Mouse (Mus musculus) kidney, embryonic 14.5 days (tissue): Measurements from ENCODE around the gene Gm28635. TPM values are rescaled to one million over a fixed set of nuclear protein-coding genes. Genes with fewer than 3 reads are reported as not detected.
A peak's percentile ranks its signal among the peaks of the same experiment; 100 is the strongest.

Experiments
- ATAC-seq: fragments of 200-750 bp; cut with Nextera tagmentation; 2 replicates; pipeline ENCODE4 v1.8.0; 2017; ENCODE audit warnings: moderate number of reproducible peaks, mild to moderate bottlenecking, moderate TSS enrichment, moderate library complexity; ENCODE audit not compliant: low FRiP score, low TSS enrichment
- H3K27ac ChIP-seq: fragments of 300-500 bp; sonication (generic); 2 replicates; pipeline ENCODE4 v1.5.1; 2014; ENCODE audit warnings: low read depth, mild to moderate bottlenecking, low read length, moderate library complexity, mixed read lengths
- H3K27me3 ChIP-seq: fragments of 300-500 bp; sonication (generic); 2 replicates; pipeline ENCODE4 v1.6.1; 2014; ENCODE audit warnings: mild to moderate bottlenecking, low read length; ENCODE audit not compliant: control insufficient read depth, insufficient read depth
- H3K36me3 ChIP-seq: fragments of 300-500 bp; sonication (generic); 2 replicates; pipeline ENCODE4 v1.6.1; 2014; ENCODE audit warnings: low read length, mixed read lengths; ENCODE audit not compliant: control insufficient read depth, insufficient read depth
- H3K4me1 ChIP-seq: fragments of 300-500 bp; sonication (generic); 2 replicates; pipeline ENCODE4 v1.6.1; 2014; ENCODE audit warnings: low read length, mixed read lengths; ENCODE audit not compliant: control insufficient read depth, insufficient read depth
- H3K4me2 ChIP-seq: fragments of 300-500 bp; sonication (generic); replicated peaks from 2 replicates; pipeline ENCODE4 v1.6.1; 2014; ENCODE audit warnings: low read depth, mild to moderate bottlenecking, low read length
- H3K4me3 ChIP-seq: fragments of 300-500 bp; sonication (generic); 2 replicates; pipeline ENCODE4 v1.5.1; 2014; ENCODE audit warnings: mild to moderate bottlenecking, low read length
- H3K9ac ChIP-seq: fragments of 300-500 bp; sonication (generic); 2 replicates; pipeline ENCODE4 v1.6.1; 2014; ENCODE audit warnings: low read depth, mild to moderate bottlenecking, low read length, moderate library complexity
- H3K9me3 ChIP-seq: fragments of 300-500 bp; sonication (generic); 2 replicates; pipeline ENCODE4 v1.6.1; 2016; ENCODE audit warnings: low read length; ENCODE audit not compliant: control insufficient read depth
- WGBS: fragments of 180-500 bp; shearing (Covaris S2); extraction: QIAGEN DNeasy Blood & Tissue Kit; methylation state at CpG from one replicate; pipeline ENCODE4 v1.1.7; 2014; 5-methylcytosine and 5-hydroxymethylcytosine counted together
- polyA plus RNA-seq: library from polyadenylated mRNA; unstranded; fragments of >200 nt; fragmentation: Nextera tagmentation; extraction: Ambion mirVana; gene quantifications from 2 replicates; pipeline ENCODE4 v1.2.1, GENCODE M21; 2014

Gene Gm28635
- not detected in 2 replicates for polyA plus RNA-seq

GRCm38 (mm10) chr2:84677968-84678880 is at the start of gene Gm28635, which contains the start of gene Med19:
Gene Gm28635, minus strand, starts transcription at chr2:84678041.
Gene Med19, plus strand, starts transcription at chr2:84678402.
- H3K36me3 ChIP-seq: peaks cover 31% of the 10 kb centered on the region
- WGBS: under 1% methylated on average over 44 of the region's 44 CpGs
- peak within 1 kb of the TSS; percentile 89 for H3K9ac ChIP-seq
- H3K27me3 ChIP-seq: no peaks in the 10 kb centered on the region
- peaks cover 12% of the 10 kb centered on the region; the same call in 1 of the 2 replicates for H3K4me1 ChIP-seq
- peak within 1 kb of the TSS; percentile 59; the same call in 1 of the 2 replicates for H3K27ac ChIP-seq
- peak within 1 kb of the TSS; percentile 81 for H3K4me2 ChIP-seq
- ATAC-seq: peak; percentile 100
- H3K9me3 ChIP-seq: no peaks in the 10 kb centered on the region
- H3K4me3 ChIP-seq: peak within 1 kb of the TSS; percentile 99

GRCm38 (mm10) chr2:84727172-84727858 is 49.5 kb upstream of the Gm28635 start, which contains the start of gene Clp1:
Gene Clp1, minus strand, starts transcription at chr2:84727350.
- H3K36me3 ChIP-seq: peaks cover 25% of the 10 kb centered on the region
- peak within 1 kb of the TSS; percentile 72 for H3K4me2 ChIP-seq
- WGBS: under 1% methylated on average over 39 of the region's 39 CpGs
- peak within 1 kb of the TSS; percentile 46 for H3K4me3 ChIP-seq
- no peaks in the 10 kb centered on the region for H3K9me3 ChIP-seq
- H3K27me3 ChIP-seq: no peaks in the 10 kb centered on the region
- peak within 1 kb of the TSS; percentile 62 for H3K9ac ChIP-seq
- peak within 1 kb of the TSS; percentile 88 for H3K27ac ChIP-seq
- peak; percentile 96 for ATAC-seq
- H3K4me1 ChIP-seq: peaks cover 7% of the 10 kb centered on the region

GRCm38 (mm10) chr2:84726716-84727115 is 48.9 kb upstream of the Gm28635 start:
- H3K4me3 ChIP-seq: peak overlapping the region; percentile 46
- peaks cover 7% of the 10 kb centered on the region for H3K4me1 ChIP-seq
- H3K36me3 ChIP-seq: peaks cover 25% of the 10 kb centered on the region
- peak overlapping the region; percentile 72 for H3K4me2 ChIP-seq
- under 1% methylated on average over 9 of the region's 9 CpGs for WGBS
- ATAC-seq: peak; percentile 1; the same call in 1 of the 2 replicates
- peak overlapping the region; percentile 40 for H3K9ac ChIP-seq
- H3K27ac ChIP-seq: no peak overlapping the region
- H3K27me3 ChIP-seq: no peaks in the 10 kb centered on the region
- no peaks in the 10 kb centered on the region for H3K9me3 ChIP-seq

GRCm38 (mm10) chr2:84725770-84726169 is 47.9 kb upstream of the Gm28635 start:
- Histone ChIP-seq H3K4me2 (no peak overlapping the region; the same call in 1 of the 2 replicates), H3K27me3 (no peaks in the 10 kb centered on the region), H3K27ac (no peak overlapping the region), H3K9ac (no peak overlapping the region), H3K9me3 (no peaks in the 10 kb centered on the region), H3K4me1 (peaks cover 7% of the 10 kb centered on the region), H3K4me3 (no peak overlapping the region), H3K36me3 (peaks cover 25% of the 10 kb centered on the region)
- ATAC-seq: no peak
- WGBS: 92% methylated on average over 10 of the region's 10 CpGs

- Histone ChIP-seq H3K27me3 (no peaks in the 10 kb centered on the region), H3K4me1 (peaks cover 7% of the 10 kb centered on the region), H3K9me3 (no peaks in the 10 kb centered on the region), H3K36me3 (peaks cover 25% of the 10 kb centered on the region), H3K27ac (no peak overlapping the region), H3K4me3 (no peak overlapping the region), H3K4me2 (no peak overlapping the region), H3K9ac (no peak overlapping the region)
- ATAC-seq: no peak
- 96% methylated on average over 14 of the region's 14 CpGs for WGBS
These were observed 46.0 kb upstream of the Gm28635 start for GRCm38 (mm10) chr2:84723856-84724255.

GRCm38 (mm10) chr2:84721182-84721581 is 43.3 kb upstream of the Gm28635 start:
- Histone ChIP-seq H3K9me3 (no peaks in the 10 kb centered on the region), H3K27me3 (no peaks in the 10 kb centered on the region), H3K27ac (no peak overlapping the region), H3K9ac (no peak overlapping the region), H3K4me1 (peaks cover 2% of the 10 kb centered on the region), H3K4me2 (no peak overlapping the region), H3K4me3 (no peak overlapping the region), H3K36me3 (peaks cover 25% of the 10 kb centered on the region)
- 83% methylated on average over 3 of the region's 3 CpGs for WGBS
- ATAC-seq: no peak

GRCm38 (mm10) chr2:84720718-84721117 is 42.9 kb upstream of the Gm28635 start:
- no peak for ATAC-seq
- H3K4me3 ChIP-seq: no peak overlapping the region
- no peak overlapping the region for H3K27ac ChIP-seq
- no peak overlapping the region for H3K9ac ChIP-seq
- no peaks in the 10 kb centered on the region for H3K27me3 ChIP-seq
- no peaks in the 10 kb centered on the region for H3K4me1 ChIP-seq
- WGBS: 95% methylated on average over 2 of the region's 2 CpGs
- no peak overlapping the region for H3K4me2 ChIP-seq
- H3K36me3 ChIP-seq: peaks cover 25% of the 10 kb centered on the region
- no peaks in the 10 kb centered on the region for H3K9me3 ChIP-seq

GRCm38 (mm10) chr2:84717357-84717756 is 39.5 kb upstream of the Gm28635 start:
- WGBS: 92% methylated on average over 4 of the region's 4 CpGs
- no peak overlapping the region for H3K27ac ChIP-seq

More at GRCm38 (mm10) chr2:84717357-84717756, 39.5 kb upstream of the Gm28635 start:
- Histone ChIP-seq H3K27me3 (no peaks in the 10 kb centered on the region), H3K4me3 (no peak overlapping the region), H3K4me1 (peaks cover 4% of the 10 kb centered on the region; the same call in 1 of the 2 replicates), H3K9me3 (no peaks in the 10 kb centered on the region), H3K9ac (no peak overlapping the region), H3K36me3 (no peaks in the 10 kb centered on the region; the same call in 1 of the 2 replicates), H3K4me2 (no peak overlapping the region)
- no peak for ATAC-seq
